Mouse (Mus musculus) olfactory bulb, adult 2 months (tissue): ENCODE data around the gene Cux2. TPM values are rescaled to one million over a fixed set of nuclear protein-coding genes. Genes with fewer than 3 reads are reported as not detected.

Experiments
- H3K27ac ChIP-seq: fragments of 200-500 bp; 2 replicates; pipeline ENCODE4 v1.5.1; 2012; ENCODE audit warnings: low read depth, low read length; ENCODE audit not compliant: insufficient read depth
- H3K4me1 ChIP-seq: fragments of 200-500 bp; 2 replicates; pipeline ENCODE4 v1.6.1; 2012; ENCODE audit warnings: low read length; ENCODE audit not compliant: control insufficient read depth, insufficient read depth
- H3K4me3 ChIP-seq: fragments of 200-500 bp; 2 replicates; pipeline ENCODE4 v1.5.1; 2012; ENCODE audit warnings: mild to moderate bottlenecking, low read depth, low read length, moderate library complexity; ENCODE audit not compliant: insufficient read depth
- CTCF ChIP-seq: fragments of 200-500 bp; IDR thresholded peaks from 2 replicates; pipeline ENCODE4 v1.5.1; 2012; ENCODE audit warnings: low read depth, mild to moderate bottlenecking, low read length, moderate library complexity; ENCODE audit not compliant: insufficient read depth
- POLR2A ChIP-seq: fragments of 200-500 bp; IDR thresholded peaks from 2 replicates; pipeline ENCODE4 v1.6.1; 2012; ENCODE audit warnings: mild to moderate bottlenecking, low read depth, low read length, moderate library complexity; ENCODE audit not compliant: insufficient read depth
- WGBS: fragments of 180-500 bp; shearing (Covaris S2); methylation state at CpG from one replicate; pipeline ENCODE4 v1.1.7; 2018; 5-methylcytosine and 5-hydroxymethylcytosine counted together
- polyA plus RNA-seq: library from polyadenylated mRNA; stranded (reverse); fragments of >200 nt; gene quantifications from 2 replicates; pipeline ENCODE4 v1.2.4, GENCODE M21; 2012; ENCODE audit warnings: low replicate concordance; ENCODE audit not compliant: missing spikeins, insufficient read depth, insufficient read length

Cux2 gene
- polyA plus RNA-seq, 1 experiment: not detected

DNA sequence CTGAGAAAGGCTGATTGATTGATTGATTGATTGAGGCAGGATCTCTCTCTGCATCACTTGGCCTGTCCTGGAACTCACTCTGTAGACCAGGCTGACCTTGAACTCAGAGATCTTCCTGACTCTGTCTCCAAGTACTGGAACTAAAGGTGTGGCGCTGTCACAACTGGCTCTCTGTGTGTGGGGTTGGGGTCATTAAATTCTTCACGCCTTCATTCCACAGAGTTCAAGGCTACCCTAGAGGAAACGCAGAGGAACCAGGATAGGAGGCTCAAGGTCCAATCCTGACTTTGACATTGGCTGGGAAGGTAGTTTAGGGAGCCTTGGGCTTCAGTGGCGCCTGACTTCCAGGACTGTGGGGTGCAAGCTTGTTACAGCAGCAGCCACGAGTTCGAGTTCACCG lies 159.0 kb downstream of the Cux2 start:
- peaks cover 31% of the 10 kb centered on the region for H3K4me1 ChIP-seq
- H3K27ac ChIP-seq: no peak overlapping the region
- no peak overlapping the region for H3K4me3 ChIP-seq
- WGBS: 97% methylated on average over 7 of the region's 7 CpGs
- no peak for TF ChIP-seq POLR2A

DNA sequence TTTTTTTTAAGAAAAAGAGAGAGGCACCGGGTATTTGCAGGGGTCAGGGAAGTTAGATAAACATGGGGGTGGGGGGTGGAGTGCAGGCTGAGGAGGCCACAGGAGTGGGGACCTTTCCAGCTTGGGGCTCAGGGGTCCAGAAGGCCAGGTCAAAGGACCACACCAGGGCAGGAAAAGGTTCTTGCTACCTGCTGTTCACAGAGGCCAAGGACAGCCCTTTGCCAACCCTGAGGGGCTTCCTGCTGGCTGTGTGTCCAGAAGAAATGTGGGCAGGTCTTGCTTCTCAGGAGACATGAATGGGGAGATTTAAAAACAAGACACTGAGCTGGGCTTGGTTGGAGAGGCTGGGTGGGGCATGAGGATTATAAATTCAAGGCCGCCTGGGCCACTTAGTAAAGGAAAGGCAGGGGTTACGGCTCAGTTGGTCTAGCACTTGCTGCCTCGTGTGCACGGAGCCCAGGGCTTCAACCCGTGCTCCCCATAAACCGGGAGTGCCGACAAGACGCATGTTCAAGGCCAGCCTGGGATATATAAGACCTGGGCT lies 160.0 kb downstream of the Cux2 start:
- no peak overlapping the region for H3K27ac ChIP-seq
- peaks cover 23% of the 10 kb centered on the region for H3K4me1 ChIP-seq
- WGBS: 63% methylated on average over 9 of the region's 9 CpGs
- H3K4me3 ChIP-seq: no peak overlapping the region
- TF ChIP-seq POLR2A (no peak), CTCF (no peak)

DNA sequence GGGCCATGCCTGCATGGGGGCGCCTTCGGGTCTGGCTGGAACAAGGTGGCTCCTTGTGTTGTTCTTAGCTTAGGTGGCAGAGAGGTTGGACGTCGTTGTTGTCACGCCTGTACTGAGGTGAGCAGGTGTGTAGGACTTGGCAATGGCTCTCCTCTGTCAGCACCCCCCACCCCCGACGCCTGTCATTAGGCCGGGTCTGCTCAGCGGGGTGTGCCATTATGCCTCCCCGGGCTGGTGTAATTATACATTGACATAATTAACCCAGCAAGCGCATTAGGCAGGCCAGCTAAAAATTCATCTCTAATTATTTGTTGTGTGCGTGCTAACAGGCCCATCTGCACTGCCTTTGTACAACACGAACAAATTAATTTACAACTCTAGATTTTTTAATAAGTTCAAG lies 160.5 kb downstream of the Cux2 start:
- TF ChIP-seq CTCF (no peak), POLR2A (no peak)
- Histone ChIP-seq H3K4me1 (peaks cover 21% of the 10 kb centered on the region), H3K4me3 (no peak overlapping the region), H3K27ac (no peak overlapping the region)
- WGBS: 14% methylated on average over 13 of the region's 13 CpGs

DNA sequence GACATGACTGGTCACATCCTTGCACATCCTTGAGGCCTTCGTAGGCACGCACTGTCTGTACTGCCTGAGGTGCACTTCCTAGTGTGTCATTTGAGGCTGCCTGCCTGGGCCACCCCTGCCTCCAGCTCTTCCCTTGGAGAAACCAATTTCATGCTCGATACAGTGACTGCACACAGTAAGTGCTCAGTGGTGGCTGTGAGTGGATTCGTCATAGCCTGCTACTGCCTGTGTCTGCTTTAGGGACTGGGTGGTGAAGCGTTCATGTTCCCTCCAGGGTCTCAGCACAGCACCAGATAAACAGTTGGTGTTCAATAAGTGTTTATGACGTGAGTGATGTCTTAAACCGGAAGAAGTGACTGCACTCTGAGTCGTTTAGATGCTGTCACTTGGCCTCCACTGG lies 166.5 kb downstream of the Cux2 start:
- Histone ChIP-seq H3K4me3 (no peak overlapping the region), H3K27ac (no peak overlapping the region), H3K4me1 (no peaks in the 10 kb centered on the region)
- WGBS: 89% methylated on average over 8 of the region's 8 CpGs
- no peak for TF ChIP-seq POLR2A
- TF ChIP-seq CTCF: no peak

DNA sequence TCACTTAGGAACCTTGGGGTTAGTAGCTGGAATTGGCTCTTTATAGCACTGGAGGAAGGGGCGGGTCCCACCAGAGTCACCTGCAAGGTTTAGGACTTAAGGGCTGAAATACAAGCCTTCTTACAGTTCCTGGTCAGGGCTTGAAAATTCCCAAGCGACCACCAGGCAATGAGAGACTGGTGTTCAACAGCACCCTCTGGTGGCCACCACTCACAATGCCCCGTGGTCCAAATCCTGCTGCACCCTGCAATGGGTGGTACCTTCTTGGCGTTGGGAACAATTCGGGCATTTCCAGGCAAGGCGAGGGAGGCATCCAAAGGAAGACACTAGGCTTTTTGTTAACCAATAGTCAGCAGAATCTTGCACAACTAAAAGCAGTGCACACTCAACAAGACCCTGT lies 170.7 kb downstream of the Cux2 start:
- 72% methylated on average over 6 of the region's 6 CpGs for WGBS
- no peak overlapping the region for H3K4me3 ChIP-seq

DNA sequence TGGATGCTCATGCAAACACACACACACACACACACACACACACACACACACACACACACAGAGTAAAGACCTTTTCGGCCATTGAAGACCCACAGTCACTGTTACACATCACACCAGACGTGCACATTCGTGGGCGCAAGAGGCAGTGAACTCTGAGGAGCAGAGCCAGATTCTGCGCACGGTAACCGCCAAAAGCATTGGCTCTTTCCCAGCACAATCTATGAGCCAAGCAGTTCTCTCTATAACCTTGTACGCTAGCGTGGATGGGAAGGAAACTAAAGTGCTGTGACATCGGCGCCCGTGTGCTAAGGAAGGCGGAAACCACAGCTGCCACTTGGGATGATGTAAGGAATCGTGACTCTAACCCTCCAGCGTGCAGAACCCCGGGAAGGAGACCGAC lies 171.2 kb downstream of the Cux2 start:
- no peak overlapping the region for H3K27ac ChIP-seq
- H3K4me1 ChIP-seq: no peaks in the 10 kb centered on the region
- TF ChIP-seq CTCF (no peak), POLR2A (no peak)
- 53% methylated on average over 17 of the region's 17 CpGs for WGBS
- no peak overlapping the region for H3K4me3 ChIP-seq

More for the DNA sequence above, 170.7 kb downstream of the Cux2 start:
- no peak overlapping the region for H3K27ac ChIP-seq
- no peak for TF ChIP-seq POLR2A
- 0 out of 2 replicates have a peak, but pooled peaks have one; percentile 7 for TF ChIP-seq CTCF
- H3K4me1 ChIP-seq: no peaks in the 10 kb centered on the region

DNA sequence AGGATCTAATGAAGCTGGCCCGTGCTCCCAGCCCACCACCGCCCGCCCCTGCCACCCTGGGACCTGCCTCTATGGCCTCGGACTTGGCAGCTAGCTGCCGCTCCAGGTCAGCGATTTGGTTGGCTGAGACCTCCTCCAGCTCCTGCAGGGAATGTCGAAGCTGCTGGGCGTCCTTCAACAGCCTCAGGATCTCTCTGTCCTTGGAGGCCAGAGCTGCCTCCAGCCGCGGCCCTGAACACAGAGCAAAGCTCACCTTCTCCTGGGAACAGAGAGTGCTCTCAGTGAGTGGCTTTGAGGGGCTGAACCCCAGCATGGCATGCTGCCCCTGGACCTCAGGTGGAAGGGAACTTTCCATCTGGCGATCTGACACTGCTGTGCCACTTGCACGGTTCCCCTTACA lies 173.0 kb downstream of the Cux2 start:
- Histone ChIP-seq H3K4me3 (no peak overlapping the region), H3K4me1 (no peaks in the 10 kb centered on the region), H3K27ac (no peak overlapping the region)
- TF ChIP-seq POLR2A (no peak), CTCF (no peak)
- WGBS: 89% methylated on average over 12 of the region's 12 CpGs

DNA sequence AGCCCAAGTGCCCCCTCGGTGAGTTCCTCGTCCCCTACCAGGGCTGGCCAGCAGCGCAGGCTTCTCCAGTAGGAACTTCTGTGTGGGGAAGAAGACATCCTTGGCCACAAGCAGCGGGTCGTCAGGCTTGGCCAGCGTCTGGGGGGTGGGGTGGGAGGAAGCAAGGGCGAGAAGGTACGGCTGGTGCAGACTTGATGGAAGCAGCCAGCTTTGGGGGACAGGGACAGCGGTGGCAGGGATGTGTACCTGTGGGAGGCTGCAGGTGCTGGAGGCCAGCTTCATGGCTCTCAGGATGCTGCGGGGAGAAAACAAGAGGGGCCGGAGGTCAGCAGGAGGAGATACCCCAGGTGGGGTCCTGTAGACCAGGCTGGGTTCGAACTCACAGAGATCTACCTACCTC lies 174.9 kb downstream of the Cux2 start:
- TF ChIP-seq CTCF: no peak
- no peak for TF ChIP-seq POLR2A
- Histone ChIP-seq H3K4me3 (no peak overlapping the region), H3K4me1 (no peaks in the 10 kb centered on the region), H3K27ac (no peak overlapping the region)
- 91% methylated on average over 12 of the region's 12 CpGs for WGBS

DNA sequence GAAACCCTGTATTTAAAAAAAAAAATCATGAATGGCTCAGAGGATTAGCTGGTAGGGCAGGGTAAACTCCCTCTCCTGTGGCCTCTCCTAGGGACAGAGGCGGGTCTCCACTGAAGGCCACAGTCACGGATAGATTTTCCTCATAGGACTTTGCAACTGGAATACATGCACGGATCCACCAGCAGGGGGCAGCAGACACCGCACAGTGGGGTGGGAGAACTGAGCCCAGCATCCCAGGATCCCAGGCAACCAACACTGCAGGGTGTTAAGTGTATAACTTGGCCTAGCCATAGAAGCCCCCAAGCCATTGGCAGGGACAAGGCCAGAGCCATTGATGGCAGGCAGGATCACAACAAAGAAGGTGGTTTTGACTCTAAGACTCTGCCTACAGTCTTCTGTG lies 177.7 kb downstream of the Cux2 start:
- no peaks in the 10 kb centered on the region for H3K4me1 ChIP-seq
- TF ChIP-seq POLR2A (no peak), CTCF (peak; percentile 90)
- H3K27ac ChIP-seq: no peak overlapping the region
- 13% methylated on average over 4 of the region's 4 CpGs for WGBS
- H3K4me3 ChIP-seq: no peak overlapping the region

DNA sequence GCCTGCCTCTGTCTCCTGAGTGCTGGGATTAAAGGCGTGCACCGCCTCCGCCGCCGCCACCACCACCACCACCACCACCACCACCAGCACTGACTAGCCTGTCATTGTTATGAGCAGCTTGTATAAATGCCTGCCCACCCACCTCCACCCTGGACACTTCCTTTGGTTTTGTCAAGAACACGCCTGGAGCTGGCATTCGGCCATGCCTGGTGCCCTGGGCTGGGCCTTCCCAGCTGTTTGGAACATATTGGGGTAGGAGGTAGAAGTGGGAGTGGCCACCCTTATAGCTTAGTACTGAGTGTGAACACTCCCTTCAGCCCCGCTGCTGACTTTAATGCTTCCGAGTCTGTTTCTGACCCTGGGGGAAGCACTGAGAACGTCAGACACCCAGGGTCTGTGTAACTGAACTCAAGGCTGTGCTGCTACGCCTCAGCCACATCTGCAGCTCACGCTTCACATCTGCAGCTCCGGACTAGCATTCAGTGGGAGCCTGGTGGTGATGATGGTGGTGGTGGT lies 178.3 kb downstream of the Cux2 start:
- Histone ChIP-seq H3K4me3 (no peak overlapping the region), H3K4me1 (no peaks in the 10 kb centered on the region), H3K27ac (no peak overlapping the region)
- WGBS: 88% methylated on average over 13 of the region's 13 CpGs
- no peak for TF ChIP-seq POLR2A
- no peak for TF ChIP-seq CTCF
